Mouse (Mus musculus): ENCODE results near the gene Gm7358. TPM values are rescaled to one million over a fixed set of nuclear protein-coding genes. Genes with fewer than 3 reads are reported as not detected.

Gm7358 gene
- polyA plus RNA-seq, 1 experiment from 2014 or later: not detected

Other genes with a start within 250 kb of the Gm7358 start
- gene Gm7168, start 111.2 kb downstream of the Gm7358 start, polyA plus RNA-seq (2014; fragmentation: Nextera tagmentation; extraction: Ambion mirVana): not detected in 2 replicates
- gene Gm7356, start 55.8 kb downstream of the Gm7358 start, polyA plus RNA-seq (2014; fragmentation: Nextera tagmentation; extraction: Ambion mirVana): not detected in 2 replicates
- gene Dact2, start 144.8 kb upstream of the Gm7358 start, polyA plus RNA-seq (2014; fragmentation: Nextera tagmentation; extraction: Ambion mirVana): 3.4 and 4.4 TPM in 2 replicates
- 207 and 229 TPM in 2 replicates for gene Smoc2, start 220.0 kb upstream of the Gm7358 start, polyA plus RNA-seq (2014; fragmentation: Nextera tagmentation; extraction: Ambion mirVana)